Mouse (Mus musculus) adrenal gland, adult 18-20 months (tissue): ENCODE measurements around the gene Hsd17b7. TPM values are rescaled to one million over a fixed set of nuclear protein-coding genes. Genes with fewer than 3 reads are reported as not detected.
"Not testable (repeated sequence)": the region's sequence is repeated elsewhere in the genome, so short reads cannot be mapped to it uniquely, and the experiment has no call there.

ENCODE experiments used
- DNase-seq, 2 experiments: peaks; one replicate each; pipeline ENCODE4 v3.0.0; 2021 to 2022; ENCODE audit warnings: low spot score in 2 of 2
- long read RNA-seq, 2 experiments: library from polyadenylated mRNA; stranded (forward); transcript quantifications; one replicate each; pipeline ENCODE4 v2.0.0; 2021
- total RNA-seq, 2 experiments: library from RNA; stranded (reverse); gene quantifications; 1 replicate in 1 of 2; 2 replicates in 1 of 2; pipeline ENCODE4 v1.2.3; 2021

The Hsd17b7 gene
- total RNA-seq = 10 to 100 TPM; 16.6 to 95.1 TPM
- long read RNA-seq, experiment 1, full-length matches to known transcripts = 7 of 12 reads
- long read RNA-seq, experiment 1, partial matches to known transcripts = 1 of 12 reads
- long read RNA-seq, experiment 1, other reads (novel, unspliced or antisense) = 4 of 12 reads
- long read RNA-seq, experiment 2, full-length matches to known transcripts = 26 of 61 reads
- long read RNA-seq, experiment 2, partial matches to known transcripts = 2 of 61 reads
- long read RNA-seq, experiment 2, other reads (novel, unspliced or antisense) = 33 of 61 reads

DNA sequence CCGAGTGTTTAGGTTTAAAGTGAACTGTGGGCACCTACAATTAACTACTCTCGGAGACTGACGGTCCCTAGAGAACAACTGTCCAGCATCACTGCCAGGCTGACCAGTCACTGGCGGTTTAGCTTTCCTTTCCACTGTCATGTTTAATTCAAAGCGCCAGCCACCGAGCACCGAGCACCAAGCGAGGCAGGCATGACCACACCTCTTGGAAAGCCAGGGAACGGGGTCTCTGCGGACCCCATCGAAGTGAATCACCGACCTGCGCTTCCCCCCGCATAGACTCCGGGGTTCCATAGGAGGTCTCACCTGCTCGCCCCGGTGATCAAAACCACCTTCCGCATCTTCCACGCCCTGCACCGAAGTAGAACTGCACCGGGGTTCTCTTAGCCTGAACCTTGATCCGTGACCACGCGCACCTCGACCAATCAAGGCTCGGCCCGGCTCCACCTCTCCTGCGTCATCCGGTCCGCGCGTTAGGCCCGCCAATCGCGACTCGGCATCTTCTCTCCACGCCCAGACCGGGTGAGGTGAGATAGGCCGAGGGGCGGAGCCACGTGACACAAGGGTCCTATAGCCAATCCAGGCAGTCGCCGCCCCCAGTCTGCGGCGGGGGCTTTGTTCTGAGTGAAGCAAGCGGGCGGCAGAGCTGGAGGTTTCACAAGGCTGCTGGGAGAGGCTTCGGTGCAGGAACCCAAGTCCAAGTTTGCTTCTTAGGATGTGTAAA, at the start of gene Hsd17b7:
Gene Hsd17b7, minus strand, starts transcription at position 450 of the 724 bp plus-strand sequence.
- peak; percentile 92 to 94 for DNase-seq

- DNase-seq = no peak
Observed at GRCm38 (mm10) chr1:170014784-170015183, 45.7 kb upstream of the Hsd17b7 start.

DNA sequence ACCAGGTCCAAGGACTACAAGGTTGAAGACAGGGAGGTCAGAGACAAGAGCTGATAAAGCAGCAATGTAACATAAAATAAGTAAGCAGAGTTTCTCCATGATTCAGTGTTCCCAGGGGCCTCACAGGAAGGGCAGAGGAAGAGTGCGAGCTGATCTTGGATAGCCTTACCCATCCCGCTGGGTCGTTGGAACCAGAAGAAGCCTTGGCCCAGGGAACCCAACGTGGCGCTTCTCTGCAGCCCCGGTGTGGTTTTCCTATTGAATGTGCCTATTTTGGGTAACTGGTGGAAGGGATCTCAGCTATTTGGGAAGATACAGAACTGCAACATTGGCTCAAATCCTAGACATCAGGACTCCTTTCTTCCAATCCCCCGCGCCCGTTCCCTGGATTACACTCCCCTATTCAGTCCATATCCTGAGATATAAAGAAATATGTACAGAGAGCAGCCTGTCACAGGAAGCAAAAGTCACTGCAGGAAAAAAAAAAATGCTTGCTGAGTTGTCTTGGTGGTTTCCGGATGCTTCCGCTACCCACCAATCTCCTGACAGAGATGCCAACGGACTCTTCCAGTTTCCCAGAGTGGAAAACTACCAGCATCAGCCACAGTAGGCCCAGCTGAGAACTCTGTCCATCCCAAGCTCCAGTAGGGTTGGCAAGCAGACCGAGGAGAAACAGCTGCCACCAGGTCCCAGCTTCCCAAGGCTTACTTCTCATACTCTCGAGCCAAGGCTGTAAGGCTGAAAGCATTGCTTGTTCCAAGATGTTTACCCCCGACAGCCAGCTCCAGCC, 41.9 kb upstream of the Hsd17b7 start:
- DNase-seq = no peak

- no peak for DNase-seq
Observed at GRCm38 (mm10) chr1:170009296-170009695, 40.3 kb upstream of the Hsd17b7 start.

GRCm38 (mm10) chr1:170008432-170009220, 39.6 kb upstream of the Hsd17b7 start:
- no peak for DNase-seq

- no peak for DNase-seq
Observed at GRCm38 (mm10) chr1:170006516-170006915, 37.5 kb upstream of the Hsd17b7 start.

- DNase-seq = no peak
Observed at GRCm38 (mm10) chr1:170005297-170005696, 36.3 kb upstream of the Hsd17b7 start.

GRCm38 (mm10) chr1:169993901-169994300, 24.9 kb upstream of the Hsd17b7 start:
- DNase-seq = not testable (repeated sequence)

- DNase-seq = no peak
Observed at GRCm38 (mm10) chr1:169986166-169986565, 17.1 kb upstream of the Hsd17b7 start.

GRCm38 (mm10) chr1:169977621-169978020, 8.6 kb upstream of the Hsd17b7 start:
- no peak for DNase-seq

- no peak for DNase-seq
Observed at GRCm38 (mm10) chr1:169971998-169972397, 3.0 kb upstream of the Hsd17b7 start.

DNA sequence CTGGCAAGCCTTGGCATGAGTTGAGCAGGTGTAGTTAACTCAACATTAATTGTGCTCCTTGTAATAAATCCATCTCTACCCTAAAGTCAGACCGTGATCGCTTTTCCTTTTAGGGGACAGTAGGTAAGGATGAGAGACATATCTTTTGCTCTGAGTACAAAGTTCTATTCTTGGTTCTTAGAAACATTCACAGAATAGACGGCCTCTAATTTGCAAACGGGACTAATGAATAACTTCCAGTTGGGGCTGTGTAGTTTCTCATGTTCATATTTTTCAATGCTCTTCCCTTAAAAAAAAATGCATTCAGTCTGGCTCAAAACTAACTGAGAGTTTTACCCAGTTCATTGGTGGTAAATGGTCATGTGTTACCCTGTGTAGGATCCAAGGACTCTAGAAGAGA, 1.9 kb upstream of the Hsd17b7 start:
- DNase-seq = no peak

- no peak for DNase-seq
Observed at GRCm38 (mm10) chr1:169969516-169969886, 460 bp upstream of the Hsd17b7 start.

DNA sequence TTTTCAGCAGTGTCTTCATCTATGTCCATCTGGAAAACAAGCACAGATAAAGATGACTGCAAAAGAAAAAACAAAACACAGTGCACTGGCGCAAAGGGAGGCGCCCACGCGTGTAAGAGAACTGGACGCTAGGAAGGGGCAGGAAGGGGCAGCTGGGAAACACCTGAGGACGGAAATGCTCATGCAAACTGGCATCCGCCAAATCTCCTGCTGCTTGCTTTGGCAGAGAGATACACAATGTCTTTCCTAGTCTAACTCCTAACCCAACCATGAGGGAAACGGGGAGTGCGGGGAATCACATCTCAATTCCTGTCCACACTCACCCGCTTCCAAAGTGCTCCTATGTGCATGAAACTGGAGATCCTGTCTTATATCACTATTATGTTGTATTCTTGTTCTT, 15.9 kb downstream of the Hsd17b7 start:
- no peak for DNase-seq

DNA sequence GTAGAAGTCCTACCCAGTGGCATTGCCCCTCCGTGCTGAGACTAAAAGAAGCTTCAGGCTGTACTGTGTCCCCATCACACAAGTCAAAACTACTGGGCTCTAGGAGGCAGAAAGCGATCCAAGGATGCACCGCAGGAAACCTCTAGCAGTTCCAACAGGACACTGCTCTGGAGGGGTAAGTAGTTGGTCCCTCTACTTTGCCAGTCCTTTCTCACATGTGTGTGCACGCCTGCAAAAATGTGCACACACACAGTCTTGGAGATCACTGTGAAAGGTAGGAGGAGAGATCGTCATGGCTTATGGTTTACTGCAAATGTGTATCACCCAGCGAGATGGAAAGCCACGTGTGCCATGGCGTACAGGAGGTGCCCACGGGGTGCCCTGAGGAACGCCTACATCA, 16.4 kb downstream of the Hsd17b7 start:
- no peak for DNase-seq

- no peak for DNase-seq
Observed at GRCm38 (mm10) chr1:169951561-169951960, 17.5 kb downstream of the Hsd17b7 start.

DNA sequence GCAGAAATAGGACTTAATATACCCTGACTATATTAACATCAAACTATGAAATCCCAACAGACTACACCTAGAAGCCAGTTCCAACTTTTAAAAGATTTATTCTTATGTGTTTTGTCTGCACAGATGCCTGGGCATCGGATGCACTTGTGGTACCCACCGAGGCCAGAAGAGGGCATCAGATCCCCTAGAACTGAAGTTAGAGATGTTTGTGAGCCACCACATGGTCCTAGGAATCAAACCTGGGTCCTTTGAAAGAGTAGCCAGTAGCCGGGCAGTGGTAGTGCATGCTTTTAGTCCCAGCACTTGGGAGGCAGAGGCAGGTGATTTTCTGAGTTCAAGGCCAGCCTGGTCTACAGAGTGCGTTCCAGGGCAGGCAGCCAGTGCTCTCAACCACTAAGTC, 18.4 kb downstream of the Hsd17b7 start:
- DNase-seq = no peak

DNA sequence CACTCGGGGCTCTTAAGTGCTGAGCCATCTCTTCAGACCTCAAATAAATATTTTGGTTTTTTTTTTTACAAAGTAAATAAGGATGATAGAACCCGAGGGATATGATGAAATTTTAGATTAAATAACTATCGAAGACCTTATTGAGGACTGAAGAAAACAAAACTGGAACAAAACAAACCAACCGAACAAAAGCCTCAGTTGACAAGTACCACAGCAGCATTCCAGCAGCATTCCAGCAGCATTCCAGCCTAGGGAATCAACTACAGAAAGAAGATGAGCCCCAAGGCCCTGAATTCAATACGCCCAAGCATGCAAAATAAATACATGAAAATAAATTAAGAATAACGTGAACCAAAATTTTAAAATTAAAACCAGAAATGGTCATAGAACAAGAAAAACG, 19.1 kb downstream of the Hsd17b7 start:
- no peak for DNase-seq

DNA sequence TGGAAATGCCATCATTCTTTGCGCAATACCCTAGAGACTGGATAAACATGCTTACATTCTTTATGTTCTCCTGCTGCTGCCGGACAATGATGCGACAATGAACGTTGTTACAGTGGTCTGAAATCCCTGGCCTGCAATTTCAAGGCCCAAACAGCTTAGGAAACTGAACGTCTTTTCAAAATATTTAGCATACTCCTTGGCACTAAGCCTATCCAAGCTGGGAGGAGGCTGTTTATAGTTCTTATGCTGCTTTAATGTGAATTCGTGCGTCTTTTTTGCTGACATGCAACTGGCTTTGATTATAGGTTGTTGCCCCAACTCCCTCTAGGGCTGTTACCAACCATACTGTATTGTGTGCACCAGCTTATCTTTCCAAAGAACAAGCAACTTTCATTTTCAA, 20.2 kb downstream of the Hsd17b7 start:
- DNase-seq = no peak

- no peak for DNase-seq
Observed at GRCm38 (mm10) chr1:169948280-169948679, 20.8 kb downstream of the Hsd17b7 start.

DNA sequence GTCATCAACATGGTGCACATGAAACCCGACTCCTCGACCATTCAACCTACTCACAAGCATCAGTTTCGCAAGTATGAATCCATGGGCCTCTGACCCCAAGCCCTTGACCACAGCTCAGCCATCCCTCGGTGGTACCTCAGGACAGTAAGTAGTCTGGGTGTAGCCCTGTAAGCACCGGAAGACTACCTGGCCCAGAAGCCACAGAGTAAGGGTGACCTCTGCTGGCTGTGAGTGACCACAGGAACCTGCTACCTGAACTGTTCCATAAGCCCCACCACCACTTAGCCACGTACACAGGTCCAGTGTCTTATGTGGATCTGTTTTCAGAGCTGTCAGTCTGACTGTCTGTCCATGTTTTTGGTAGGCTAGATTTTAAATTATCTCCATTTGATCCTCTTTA, 21.4 kb downstream of the Hsd17b7 start:
- DNase-seq = no peak
